Mouse (Mus musculus) adrenal gland, postnatal 10 days (tissue): ENCODE measurements around the gene Olfr229. TPM values are rescaled to one million over a fixed set of nuclear protein-coding genes. Genes with fewer than 3 reads are reported as not detected.
"Not testable (repeated sequence)": the region's sequence is repeated elsewhere in the genome, so short reads cannot be mapped to it uniquely, and the experiment has no call there.

ENCODE experiments used
- DNase-seq: peaks from one replicate; pipeline ENCODE4 v3.0.0; 2021; ENCODE audit warnings: mixed read lengths
- long read RNA-seq, 2 experiments: library from polyadenylated mRNA; stranded (forward); transcript quantifications; one replicate each; pipeline ENCODE4 v2.0.0; 2021
- total RNA-seq, 2 experiments: library from RNA; stranded (reverse); gene quantifications; 2 replicates each; pipeline ENCODE4 v1.2.3; 2021

Olfr229 gene
- total RNA-seq = not detected
- long read RNA-seq, experiment 1 = 0 reads
- long read RNA-seq, experiment 2 = 0 reads

GRCm38 (mm10) chr9:39907036-39907435 lies at the start of gene Olfr229:
Gene Olfr229, plus strand, starts transcription at chr9:39907336.
- no peak for DNase-seq

- no peak for DNase-seq
These were observed 41.0 kb upstream of the Olfr229 start, which contains the start of gene Olfr972 for GRCm38 (mm10) chr9:39866122-39866521. Gene Olfr972, plus strand, starts transcription at chr9:39866422.

- DNase-seq = not testable (repeated sequence)
These were observed 35.1 kb upstream of the Olfr229 start for GRCm38 (mm10) chr9:39871986-39872385.

GRCm38 (mm10) chr9:39877541-39878396 lies 29.4 kb upstream of the Olfr229 start:
- not testable (repeated sequence) for DNase-seq

- DNase-seq = no peak
These were observed 2.0 kb upstream of the Olfr229 start for GRCm38 (mm10) chr9:39905106-39905505.

GRCm38 (mm10) chr9:39909939-39910338 lies 2.8 kb downstream of the Olfr229 start:
- no peak for DNase-seq

- not testable (repeated sequence) for DNase-seq
These were observed 21.1 kb downstream of the Olfr229 start for GRCm38 (mm10) chr9:39927975-39928836.

GRCm38 (mm10) chr9:39928837-39929236 lies 21.7 kb downstream of the Olfr229 start:
- not testable (repeated sequence) for DNase-seq

GRCm38 (mm10) chr9:39937201-39937600 lies 30.1 kb downstream of the Olfr229 start, which contains the start of gene Olfr974:
Gene Olfr974, plus strand, starts transcription at chr9:39937501.
- DNase-seq = no peak

- no peak for DNase-seq
These were observed 44.8 kb downstream of the Olfr229 start, which contains the start of gene Olfr975 for GRCm38 (mm10) chr9:39951946-39952345. Gene Olfr975, minus strand, starts transcription at chr9:39952046.

- not testable (repeated sequence) for DNase-seq
These were observed 53.9 kb downstream of the Olfr229 start, which contains the start of gene Olfr976 for GRCm38 (mm10) chr9:39961033-39961432. Gene Olfr976, minus strand, starts transcription at chr9:39961133.

Other genes starting within 250 kb of the Olfr229 start
- not detected for gene Olfr963, start 240.1 kb upstream of the Olfr229 start, total RNA-seq
- gene Olfr149, start 200.2 kb upstream of the Olfr229 start, total RNA-seq = not detected
- not detected for gene Olfr965, start 196.0 kb upstream of the Olfr229 start, total RNA-seq
- gene Olfr150, start 176.4 kb upstream of the Olfr229 start, total RNA-seq = not detected
- gene Olfr967, start 161.1 kb upstream of the Olfr229 start, total RNA-seq = not detected
- gene Olfr968, start 124.1 kb upstream of the Olfr229 start, total RNA-seq = not detected
- gene Olfr969, start 116.4 kb upstream of the Olfr229 start, total RNA-seq = not detected
- not detected for gene Olfr970, start 98.5 kb upstream of the Olfr229 start, total RNA-seq
- gene Olfr971, start 70.5 kb upstream of the Olfr229 start, total RNA-seq = not detected
- not detected for gene Olfr972, start 40.9 kb upstream of the Olfr229 start, total RNA-seq
- gene Olfr974, start 30.2 kb downstream of the Olfr229 start, total RNA-seq = not detected
- not detected for gene Olfr975, start 44.7 kb downstream of the Olfr229 start, total RNA-seq
- gene Olfr976, start 53.8 kb downstream of the Olfr229 start, total RNA-seq = not detected
- not detected for gene Olfr978, start 84.8 kb downstream of the Olfr229 start, total RNA-seq
- not detected for gene Olfr979, start 96.1 kb downstream of the Olfr229 start, total RNA-seq
- gene Olfr980, start 102.2 kb downstream of the Olfr229 start, total RNA-seq = not detected
- not detected for gene Olfr981, start 114.1 kb downstream of the Olfr229 start, total RNA-seq
- not detected for gene Olfr982, start 166.5 kb downstream of the Olfr229 start, total RNA-seq
- not detected for gene Olfr983, start 186.3 kb downstream of the Olfr229 start, total RNA-seq
- not detected for gene Olfr984, start 206.9 kb downstream of the Olfr229 start, total RNA-seq
- gene Olfr985, start 222.8 kb downstream of the Olfr229 start, total RNA-seq = not detected
- gene Tmem225, start 240.8 kb downstream of the Olfr229 start, total RNA-seq = not detected